Mouse (Mus musculus) embryonic fibroblast, embryonic 13.5 days (primary cell): ENCODE results near the gene Zdhhc6.

Experiments
- CTCF ChIP-seq: IDR thresholded peaks from 2 replicates; pipeline ENCODE4 v1.5.1; 2011; ENCODE audit warnings: mild to moderate bottlenecking, control low read depth, low read length, moderate library complexity, borderline replicate concordance; ENCODE audit not compliant: insufficient read depth
- POLR2A ChIP-seq: IDR thresholded peaks from 2 replicates; pipeline ENCODE4 v1.6.1; 2011; ENCODE audit warnings: low read depth, mild to moderate bottlenecking, control low read depth, low read length, moderate library complexity

DNA sequence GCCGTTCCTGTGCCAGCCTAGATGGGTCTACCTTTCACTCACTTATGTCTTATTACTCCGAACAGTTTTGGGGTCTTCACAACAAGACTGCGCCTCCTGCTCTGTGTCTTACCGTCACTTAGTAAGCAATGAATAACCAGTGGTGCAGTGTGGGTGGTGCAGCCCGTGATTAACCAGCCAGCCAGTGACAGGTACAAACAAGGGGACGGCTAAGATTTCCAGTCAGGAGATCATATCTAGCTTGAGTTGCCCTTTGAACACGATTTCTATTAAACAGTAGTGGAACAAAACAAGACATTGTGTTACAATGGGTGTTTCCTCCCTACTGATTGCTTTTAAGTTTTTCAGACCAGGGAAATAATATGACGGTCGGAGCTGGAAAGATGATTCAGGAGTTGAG lies 27.4 kb upstream of the Zdhhc6 start:
- TF ChIP-seq POLR2A, result no peak
- no peak for TF ChIP-seq CTCF
